Mouse (Mus musculus): ENCODE results near the gene Rad9a.

DNA sequence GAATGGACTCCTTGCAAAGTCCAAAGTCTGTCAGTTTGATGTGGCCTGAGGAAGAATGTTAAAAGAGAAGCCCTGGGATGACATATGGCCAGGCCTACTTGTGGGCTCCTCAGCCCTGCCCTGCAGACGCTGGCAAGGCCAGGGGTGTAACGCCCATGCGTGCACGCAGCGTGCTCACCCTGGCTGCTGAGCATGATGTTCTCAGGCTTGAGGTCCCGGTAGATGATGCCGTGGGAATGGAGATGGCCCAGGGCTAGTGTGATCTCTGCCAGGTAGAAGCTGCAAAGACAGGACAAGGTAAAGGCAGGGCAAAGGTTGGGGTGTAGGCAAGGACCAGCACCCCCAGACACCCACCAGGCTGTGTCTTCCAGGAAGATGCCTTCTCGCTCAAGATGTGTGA is 42.4 kb downstream of the Rad9a start:
- TF ChIP-seq CTCF (IDR thresholded peaks at IDR 0.05; ENCODE audit: control insufficient read depth, insufficient read depth, insufficient replicate concordance, low read depth, low read length) (no peak), POLR2A (IDR thresholded peaks at IDR 0.05; ENCODE audit: control insufficient read depth, low read depth, low read length) (no peak)
